Mouse (Mus musculus): ENCODE data around the gene Ntf5.

GRCm38 (mm10) chr7:45460377-45460776, 46.9 kb downstream of the Ntf5 start:
- TF ChIP-seq POLR2A (IDR thresholded peaks at IDR 0.05; ENCODE audit: control insufficient read depth, extremely low read depth, insufficient read depth, low read length, poor library complexity) (no peak), CTCF (IDR thresholded peaks at IDR 0.05; ENCODE audit: borderline replicate concordance, control insufficient read depth, extremely low read depth, insufficient read depth, low read length, poor library complexity) (no peak)

Measured in thymus, adult 2 months (tissue).